In the genomic region with DNA sequence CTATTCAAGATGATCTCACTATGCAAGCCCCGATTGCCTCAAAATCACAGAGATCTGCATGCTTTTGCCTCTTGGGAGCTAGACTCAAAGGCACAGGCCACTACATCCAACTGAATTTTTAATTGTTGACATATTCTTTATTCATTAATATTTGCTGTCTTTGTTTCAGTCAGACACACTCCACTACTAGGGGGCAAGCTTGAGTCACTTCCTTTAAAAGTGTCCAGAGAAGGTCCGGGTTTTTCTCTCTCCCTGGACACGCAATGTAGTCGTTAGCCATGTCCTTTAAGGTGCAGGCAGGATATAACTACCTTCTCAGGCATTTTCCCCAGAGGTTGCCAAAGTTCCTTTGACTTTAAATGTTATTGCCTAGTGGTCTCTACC, we compare ENCODE assay signal across 16 mouse cellular contexts. TPM values are rescaled to one million over a fixed set of nuclear protein-coding genes. Genes with fewer than 3 reads are reported as not detected.
DNase-seq lines count a peak whose midpoint lies in the region; ATAC-seq lines count a peak whose summit lies in the region.
"Had no signal": no experiment of that assay in that cellular context is flagged by ENCODE, and none has a peak within 500 bp of the region (broad histone marks: within the 10 kb centered on the region; RNA-seq: fewer than 3 reads in every experiment).

No protein-coding gene starts in this region.

- no peaks in the 10 kb centered on the region for H3K36me3 ChIP-seq in lung, embryonic 16.5 days (ENCODE audit: control insufficient read depth, insufficient read depth, low read length)
- H3K36me3 ChIP-seq: embryonic facial prominence, embryonic 12.5 days; hindbrain, embryonic 13.5 days; neural tube, embryonic 12.5 days had no signal

- peak overlapping the region; percentile 34 for H3K4me2 ChIP-seq in lung, embryonic 16.5 days (ENCODE audit: low read depth, low read length)
- H3K4me2 ChIP-seq: embryonic facial prominence, embryonic 12.5 days; hindbrain, embryonic 13.5 days; neural tube, embryonic 12.5 days had no signal

- no peaks in the 10 kb centered on the region for H3K4me1 ChIP-seq in lung, embryonic 16.5 days (replicated peaks; ENCODE audit: control insufficient read depth, insufficient read depth, low read length)
- H3K4me1 ChIP-seq: embryonic facial prominence, embryonic 12.5 days; hindbrain, embryonic 13.5 days; neural tube, embryonic 12.5 days had no signal

- no peaks in the 10 kb centered on the region for H3K9me3 ChIP-seq in lung, embryonic 16.5 days (ENCODE audit: control insufficient read depth, low read length)
- H3K9me3 ChIP-seq: embryonic facial prominence, embryonic 12.5 days; hindbrain, embryonic 13.5 days; neural tube, embryonic 12.5 days had no signal

- no peak overlapping the region for H3K9ac ChIP-seq in lung, embryonic 16.5 days (ENCODE audit: low read length)
- H3K9ac ChIP-seq: embryonic facial prominence, embryonic 12.5 days; hindbrain, embryonic 13.5 days; neural tube, embryonic 12.5 days had no signal

- no peaks in the 10 kb centered on the region for H3K27me3 ChIP-seq in lung, embryonic 16.5 days (ENCODE audit: control insufficient read depth, insufficient read depth, low read depth, low read length)
- H3K27me3 ChIP-seq: embryonic facial prominence, embryonic 12.5 days; hindbrain, embryonic 13.5 days; neural tube, embryonic 12.5 days had no signal

- H3K27ac ChIP-seq in lung, embryonic 16.5 days (ENCODE audit: low read length): peak overlapping the region; percentile 72
- H3K27ac ChIP-seq: embryonic facial prominence, embryonic 12.5 days; hindbrain, embryonic 13.5 days; neural tube, embryonic 12.5 days had no signal

- 50% methylated on average over 4 of the region's 4 CpGs for WGBS in lung, embryonic 16.5 days

- ATAC-seq in cerebellum, adult (ENCODE audit: insufficient number of reproducible peaks, low FRiP score, low TSS enrichment): no peak
- peak; percentile 24; the same call in 1 of the 2 replicates for ATAC-seq in lung, embryonic 16.5 days (ENCODE audit: low read depth)
- ATAC-seq in frontal cortex, adult (ENCODE audit: low TSS enrichment): no peak

- DNase-seq in cerebellum, postnatal 14 days: peak; percentile 55 to 77
- peak; percentile 11 for DNase-seq in kidney, adult 9 months
- no peak for DNase-seq in kidney, adult 18-20 months
- DNase-seq in right cerebral cortex, postnatal 4 days: peak; percentile 46
- no peak for DNase-seq in right cerebral cortex, postnatal 36 days (ENCODE audit: low spot score in 2 of 2)
- DNase-seq: cerebellum, adult 2 months; thymus, postnatal 36 days had no signal

- peak overlapping the region; percentile 5; the same call in 1 of the 2 replicates for H3K4me3 ChIP-seq in lung, embryonic 16.5 days (ENCODE audit: low read length)
- H3K4me3 ChIP-seq: embryonic facial prominence, embryonic 12.5 days; hindbrain, embryonic 13.5 days; neural tube, embryonic 12.5 days had no signal

RNA-seq across cellular contexts. Expression of gene Themis3, which starts 21.8 kb away (rescaled TPM):
- polyA plus RNA-seq in lung, embryonic 16.5 days (2015; fragmentation: Nextera tagmentation; extraction: Ambion mirVana): 0.21 and 0.65 TPM in 2 replicates
- polyA plus RNA-seq: cerebellum, adult 2 months; embryonic facial prominence, embryonic 12.5 days; forebrain, embryonic 11.5 days; hindbrain, embryonic 13.5 days; limb, embryonic 11.5 days; midbrain, embryonic 14.5 days; neural tube, embryonic 12.5 days had no signal

RNA-seq across cellular contexts. Expression of gene Rab12, which starts 53.1 kb away (rescaled TPM):
- polyA plus RNA-seq in lung, embryonic 16.5 days (2015; fragmentation: Nextera tagmentation; extraction: Ambion mirVana): 20.0 and 27.8 TPM in 2 replicates

Comparison
In these comparisons a context has a peak if more than half of its experiments do, and no peak if none do; other contexts are left out.
1. DNase-seq: peak in cerebellum, postnatal 14 days (2 of 2), kidney, adult 9 months (single experiment) and right cerebral cortex, postnatal 4 days (single experiment); none in kidney, adult 18-20 months (single experiment) and right cerebral cortex, postnatal 36 days (0 of 2).